Mouse (Mus musculus) spleen, adult 12 weeks (tissue): ENCODE data around the gene Saysd1.

Source experiments
- DNase-seq: peaks from one replicate; pipeline ENCODE4 v3.0.0; 2022; ENCODE audit warnings: low spot score

Saysd1 gene

GRCm38 (mm10) chr14:20162686-20163085 is 24.4 kb upstream of the Saysd1 start:
- DNase-seq, result no peak

GRCm38 (mm10) chr14:20158727-20159681 is 20.7 kb upstream of the Saysd1 start:
- DNase-seq, result no peak

GRCm38 (mm10) chr14:20157595-20157994 is 19.3 kb upstream of the Saysd1 start:
- no peak for DNase-seq

GRCm38 (mm10) chr14:20155718-20156117 is 17.4 kb upstream of the Saysd1 start:
- DNase-seq, result no peak

DNA sequence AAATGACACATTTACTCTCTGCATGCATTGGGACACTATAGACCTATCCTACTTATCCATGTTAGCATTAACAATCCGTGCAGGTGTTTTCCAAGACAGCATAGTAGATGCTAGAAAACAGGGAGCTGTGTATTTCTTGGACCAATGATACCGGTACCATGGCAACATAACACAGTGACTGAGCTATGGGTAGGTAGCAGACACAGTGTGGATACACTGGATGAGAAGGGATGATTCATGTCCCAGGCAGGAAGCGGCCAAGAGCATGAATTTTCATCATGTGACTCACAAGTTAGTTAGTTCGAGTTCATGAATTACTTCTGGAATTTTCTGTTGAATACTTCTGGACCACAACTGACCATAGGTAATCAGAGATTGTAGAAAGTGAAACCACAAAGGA is 16.6 kb upstream of the Saysd1 start:
- no peak for DNase-seq

GRCm38 (mm10) chr14:20154245-20154644 is 15.9 kb upstream of the Saysd1 start:
- no peak for DNase-seq

GRCm38 (mm10) chr14:20149127-20150080 is 11.1 kb upstream of the Saysd1 start:
- no peak for DNase-seq

- DNase-seq, result no peak
Measured at GRCm38 (mm10) chr14:20148514-20148913, 10.2 kb upstream of the Saysd1 start.

GRCm38 (mm10) chr14:20147854-20148253 is 9.5 kb upstream of the Saysd1 start:
- DNase-seq, result no peak

DNA sequence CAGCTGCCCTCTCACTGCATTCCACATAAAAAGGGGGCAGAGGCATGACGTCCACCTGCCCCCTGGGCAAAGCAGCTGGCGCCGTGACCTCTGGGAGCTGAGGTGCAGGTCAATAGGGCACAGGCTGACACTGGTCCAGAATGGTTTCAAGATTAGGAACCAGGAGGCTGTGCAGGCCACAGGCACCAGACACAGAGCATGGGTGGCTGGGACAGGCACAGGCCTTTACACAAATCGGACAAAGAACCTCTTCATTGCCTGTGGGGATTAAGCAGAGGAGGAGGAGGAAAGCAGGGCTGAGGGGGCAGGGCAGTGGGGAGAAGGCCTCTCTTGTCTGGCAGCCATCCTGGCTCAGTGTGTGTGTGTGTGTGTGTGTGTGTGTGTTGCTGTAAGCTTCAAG is 5.8 kb upstream of the Saysd1 start:
- no peak for DNase-seq

- DNase-seq, result no peak
Measured at GRCm38 (mm10) chr14:20134965-20135671, 3.2 kb downstream of the Saysd1 start.

DNA sequence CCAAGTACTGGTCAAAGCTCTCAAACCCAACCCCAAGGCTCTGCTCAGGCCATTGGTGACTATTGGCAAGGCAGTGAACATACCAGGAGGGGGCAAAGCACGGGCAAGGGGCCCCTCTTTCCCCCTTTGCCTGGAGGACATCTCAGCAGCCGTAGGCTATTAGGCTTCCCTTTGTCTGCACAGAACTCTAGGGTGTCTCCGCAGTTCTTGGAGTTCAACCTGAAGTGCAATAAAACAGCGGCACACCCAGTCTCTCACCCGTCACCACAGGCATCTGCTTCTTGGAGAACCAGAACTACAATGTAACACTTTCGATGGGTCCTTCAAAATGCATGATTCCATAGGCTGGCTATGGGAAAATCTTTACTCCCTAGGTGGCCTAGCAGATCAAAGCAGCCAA is 10.2 kb downstream of the Saysd1 start:
- DNase-seq, result no peak

DNA sequence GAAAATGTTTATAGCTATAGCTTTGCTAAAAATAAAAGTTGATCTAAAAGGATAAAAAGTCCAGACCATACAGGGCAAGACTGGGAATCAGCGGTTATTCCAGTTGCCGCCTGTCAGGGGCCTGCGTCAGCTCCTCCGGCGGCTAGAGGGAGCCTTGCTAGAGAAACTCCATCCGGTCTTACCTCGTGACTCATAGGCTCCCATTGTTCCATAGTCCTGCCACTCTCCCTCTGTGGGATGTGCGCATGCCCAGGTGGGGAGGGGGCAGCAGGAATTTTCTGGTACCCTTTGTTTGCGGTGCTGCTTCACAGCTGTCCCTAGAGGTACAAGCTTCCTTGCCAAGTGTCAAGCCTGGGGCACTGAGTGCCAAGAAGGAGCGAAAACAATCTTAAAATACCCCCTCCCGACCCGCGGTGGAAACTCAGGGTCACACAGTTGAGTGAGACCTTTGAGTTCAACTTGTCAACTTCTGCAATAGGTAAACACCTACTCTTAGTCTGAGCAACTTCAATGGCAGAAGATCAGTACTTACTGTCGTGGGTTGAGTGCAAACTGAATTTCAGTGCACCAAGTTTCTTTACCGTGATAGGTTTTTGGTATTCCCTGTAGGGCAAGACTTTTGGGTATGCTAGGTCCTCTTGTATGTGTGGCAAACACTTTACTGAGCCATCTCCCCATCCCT is 10.8 kb downstream of the Saysd1 start:
- no peak for DNase-seq

- DNase-seq, result peak; percentile 27
Measured at GRCm38 (mm10) chr14:20120868-20121267, 17.5 kb downstream of the Saysd1 start.

GRCm38 (mm10) chr14:20120012-20120411 is 18.3 kb downstream of the Saysd1 start:
- DNase-seq, result no peak

DNA sequence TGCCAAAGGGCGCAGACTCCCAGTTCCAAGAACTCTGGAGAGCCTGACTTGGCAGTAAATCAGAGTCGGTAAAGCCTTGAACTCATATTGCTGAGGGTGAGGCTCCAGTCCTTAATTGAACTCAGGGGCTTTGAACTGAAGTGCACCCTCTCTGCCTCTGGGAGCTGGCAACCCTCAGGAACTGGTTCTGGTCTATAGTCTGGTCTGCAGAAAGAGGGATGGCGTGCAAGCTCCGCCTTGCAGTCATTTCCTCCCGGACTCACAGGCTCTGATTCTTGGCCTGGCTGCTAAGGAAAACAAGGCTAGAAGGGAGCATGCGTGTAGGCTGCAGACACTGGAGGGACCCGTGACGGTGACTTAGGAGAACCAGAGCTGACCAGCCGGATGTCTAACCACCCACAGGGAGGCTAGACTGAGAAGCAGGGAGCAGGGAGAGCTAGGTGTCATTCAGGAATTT is 22.2 kb downstream of the Saysd1 start:
- DNase-seq, result no peak

GRCm38 (mm10) chr14:20114951-20115350 is 23.4 kb downstream of the Saysd1 start:
- DNase-seq, result peak; percentile 7

DNA sequence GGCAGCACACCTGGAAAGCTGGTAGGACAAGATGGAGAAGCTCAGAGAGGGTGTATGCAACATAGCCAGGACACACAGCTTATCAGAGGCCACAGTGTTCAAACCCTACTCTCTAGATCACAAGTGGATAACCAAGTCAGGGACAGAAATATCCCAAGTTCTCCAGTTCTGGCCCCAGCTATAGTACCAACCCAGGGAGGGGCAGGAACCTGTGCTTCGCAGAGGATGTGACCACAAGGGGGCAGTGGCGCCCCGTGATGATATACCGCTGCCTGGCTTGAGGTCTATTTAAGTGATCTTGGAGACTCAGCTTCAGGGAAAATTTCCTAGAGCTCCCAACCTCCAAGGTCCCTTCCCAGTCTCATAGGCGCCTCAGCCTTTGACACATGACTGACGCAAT is 24.4 kb downstream of the Saysd1 start:
- peak; percentile 60 for DNase-seq

GRCm38 (mm10) chr14:20113189-20113961 is 25.0 kb downstream of the Saysd1 start:
- DNase-seq, result no peak

GRCm38 (mm10) chr14:20112218-20112617 is 26.1 kb downstream of the Saysd1 start:
- DNase-seq, result no peak

GRCm38 (mm10) chr14:20110945-20111344 is 27.4 kb downstream of the Saysd1 start:
- no peak for DNase-seq
